Mouse (Mus musculus): Measurements from ENCODE around the gene Ccin. TPM values are rescaled to one million over a fixed set of nuclear protein-coding genes. Genes with fewer than 3 reads are reported as not detected.

Ccin gene
- polyA plus RNA-seq, 1 experiment from 2014 or later: not detected

- WGBS: 86% methylated on average over 20 of the region's 20 CpGs
- Histone ChIP-seq H3K4me1 (replicated peaks; ENCODE audit: control insufficient read depth, insufficient read depth, low read length) (peaks cover 26% of the 10 kb centered on the region), H3K36me3 (ENCODE audit: control insufficient read depth, insufficient read depth, low read length) (no peaks in the 10 kb centered on the region; the same call in 1 of the 2 replicates), H3K9ac (ENCODE audit: low read length) (no peak overlapping the region), H3K4me3 (ENCODE audit: low read depth, low read length) (no peak overlapping the region), H3K4me2 (ENCODE audit: low read length) (no peak overlapping the region), H3K27ac (ENCODE audit: low read depth) (no peak overlapping the region), H3K9me3 (ENCODE audit: control insufficient read depth, low read length) (no peaks in the 10 kb centered on the region), H3K27me3 (replicated peaks; ENCODE audit: control insufficient read depth, insufficient read depth, low read length) (no peaks in the 10 kb centered on the region)
- no peak for DNase-seq (ENCODE audit: low spot score)
- no peak for ATAC-seq (replicated peaks; ENCODE audit: low FRiP score, low TSS enrichment, low read depth)
Measured at GRCm38 (mm10) chr4:43970393-43971330, 12.6 kb upstream of the Ccin start.

- WGBS: 61% methylated on average over 9 of the region's 9 CpGs
- ATAC-seq (replicated peaks; ENCODE audit: low FRiP score, low TSS enrichment, low read depth): 0 out of 2 replicates have a peak, but pooled peaks have one; percentile 21
Measured at GRCm38 (mm10) chr4:43971541-43972136, 11.6 kb upstream of the Ccin start.

GRCm38 (mm10) chr4:43972137-43972591 is 11.1 kb upstream of the Ccin start:
- 0% methylated on average over 8 of the region's 8 CpGs for WGBS
- ATAC-seq (replicated peaks; ENCODE audit: low FRiP score, low TSS enrichment, low read depth) (peak; percentile 73), DNase-seq (ENCODE audit: low spot score) (peak; percentile 64)
- no peak overlapping the region for H3K4me3 ChIP-seq (ENCODE audit: low read depth, low read length)
- H3K9me3 ChIP-seq (ENCODE audit: control insufficient read depth, low read length): no peaks in the 10 kb centered on the region
- no peaks in the 10 kb centered on the region for H3K27me3 ChIP-seq (replicated peaks; ENCODE audit: control insufficient read depth, insufficient read depth, low read length)
- H3K4me2 ChIP-seq (ENCODE audit: low read length): peak overlapping the region; percentile 25; the same call in 1 of the 2 replicates
- peak overlapping the region; percentile 83 for H3K27ac ChIP-seq (ENCODE audit: low read depth)
- peaks cover 26% of the 10 kb centered on the region for H3K4me1 ChIP-seq (replicated peaks; ENCODE audit: control insufficient read depth, insufficient read depth, low read length)
- no peak overlapping the region for H3K9ac ChIP-seq (ENCODE audit: low read length)
- H3K36me3 ChIP-seq (ENCODE audit: control insufficient read depth, insufficient read depth, low read length): peaks cover 6% of the 10 kb centered on the region

More at GRCm38 (mm10) chr4:43971541-43972136, 11.6 kb upstream of the Ccin start:
- Histone ChIP-seq H3K27me3 (replicated peaks; ENCODE audit: control insufficient read depth, insufficient read depth, low read length) (no peaks in the 10 kb centered on the region), H3K4me3 (ENCODE audit: low read depth, low read length) (no peak overlapping the region), H3K9me3 (ENCODE audit: control insufficient read depth, low read length) (no peaks in the 10 kb centered on the region), H3K9ac (ENCODE audit: low read length) (no peak overlapping the region), H3K4me1 (replicated peaks; ENCODE audit: control insufficient read depth, insufficient read depth, low read length) (peaks cover 26% of the 10 kb centered on the region), H3K36me3 (ENCODE audit: control insufficient read depth, insufficient read depth, low read length) (peaks cover 5% of the 10 kb centered on the region; the same call in 1 of the 2 replicates), H3K27ac (ENCODE audit: low read depth) (peak overlapping the region; percentile 83), H3K4me2 (ENCODE audit: low read length) (peak overlapping the region; percentile 25; the same call in 1 of the 2 replicates)
- no peak for DNase-seq (ENCODE audit: low spot score)

GRCm38 (mm10) chr4:43973526-43973981 is 9.7 kb upstream of the Ccin start:
- 69% methylated on average over 4 of the region's 4 CpGs for WGBS
- H3K9ac ChIP-seq (ENCODE audit: low read length): no peak overlapping the region
- no peak overlapping the region for H3K4me2 ChIP-seq (ENCODE audit: low read length)

GRCm38 (mm10) chr4:43974914-43975616 is 8.2 kb upstream of the Ccin start:
- Histone ChIP-seq H3K27me3 (replicated peaks; ENCODE audit: control insufficient read depth, insufficient read depth, low read length) (no peaks in the 10 kb centered on the region), H3K4me2 (ENCODE audit: low read length) (no peak overlapping the region), H3K36me3 (ENCODE audit: control insufficient read depth, insufficient read depth, low read length) (peaks cover 15% of the 10 kb centered on the region), H3K27ac (ENCODE audit: low read depth) (no peak overlapping the region), H3K4me3 (ENCODE audit: low read depth, low read length) (no peak overlapping the region), H3K9me3 (ENCODE audit: control insufficient read depth, low read length) (no peaks in the 10 kb centered on the region), H3K4me1 (replicated peaks; ENCODE audit: control insufficient read depth, insufficient read depth, low read length) (peaks cover 22% of the 10 kb centered on the region), H3K9ac (ENCODE audit: low read length) (no peak overlapping the region)
- DNase-seq (ENCODE audit: low spot score) (no peak), ATAC-seq (replicated peaks; ENCODE audit: low FRiP score, low TSS enrichment, low read depth) (no peak)
- WGBS: 70% methylated on average over 10 of the region's 10 CpGs

More at GRCm38 (mm10) chr4:43973526-43973981, 9.7 kb upstream of the Ccin start:
- Histone ChIP-seq H3K36me3 (ENCODE audit: control insufficient read depth, insufficient read depth, low read length) (peaks cover 12% of the 10 kb centered on the region), H3K4me1 (replicated peaks; ENCODE audit: control insufficient read depth, insufficient read depth, low read length) (peaks cover 21% of the 10 kb centered on the region), H3K27ac (ENCODE audit: low read depth) (no peak overlapping the region), H3K9me3 (ENCODE audit: control insufficient read depth, low read length) (no peaks in the 10 kb centered on the region), H3K27me3 (replicated peaks; ENCODE audit: control insufficient read depth, insufficient read depth, low read length) (no peaks in the 10 kb centered on the region), H3K4me3 (ENCODE audit: low read depth, low read length) (no peak overlapping the region)
- DNase-seq (ENCODE audit: low spot score) (no peak), ATAC-seq (replicated peaks; ENCODE audit: low FRiP score, low TSS enrichment, low read depth) (no peak)

- Histone ChIP-seq H3K4me1 (replicated peaks; ENCODE audit: control insufficient read depth, insufficient read depth, low read length) (peaks cover 22% of the 10 kb centered on the region), H3K9ac (ENCODE audit: low read length) (no peak overlapping the region), H3K9me3 (ENCODE audit: control insufficient read depth, low read length) (no peaks in the 10 kb centered on the region), H3K4me2 (ENCODE audit: low read length) (no peak overlapping the region), H3K27me3 (replicated peaks; ENCODE audit: control insufficient read depth, insufficient read depth, low read length) (no peaks in the 10 kb centered on the region), H3K4me3 (ENCODE audit: low read depth, low read length) (no peak overlapping the region), H3K36me3 (ENCODE audit: control insufficient read depth, insufficient read depth, low read length) (peaks cover 15% of the 10 kb centered on the region; the same call in 1 of the 2 replicates), H3K27ac (ENCODE audit: low read depth) (no peak overlapping the region)
- DNase-seq (ENCODE audit: low spot score): no peak
- WGBS: 79% methylated on average over 6 of the region's 6 CpGs
- ATAC-seq (replicated peaks; ENCODE audit: low FRiP score, low TSS enrichment, low read depth): no peak
Measured at GRCm38 (mm10) chr4:43976223-43976740, 7.0 kb upstream of the Ccin start.

- H3K27ac ChIP-seq (ENCODE audit: low read depth): peak overlapping the region; percentile 86
- ATAC-seq (replicated peaks; ENCODE audit: low FRiP score, low TSS enrichment, low read depth) (no peak; the same call in 1 of the 2 replicates), DNase-seq (ENCODE audit: low spot score) (peak; percentile 57)
- H3K4me3 ChIP-seq (ENCODE audit: low read depth, low read length): no peak overlapping the region
- WGBS: 34% methylated on average over 17 of the region's 17 CpGs
- no peaks in the 10 kb centered on the region for H3K9me3 ChIP-seq (ENCODE audit: control insufficient read depth, low read length)
- H3K4me2 ChIP-seq (ENCODE audit: low read length): no peak overlapping the region
- H3K9ac ChIP-seq (ENCODE audit: low read length): no peak overlapping the region
- H3K36me3 ChIP-seq (ENCODE audit: control insufficient read depth, insufficient read depth, low read length): peaks cover 15% of the 10 kb centered on the region; the same call in 1 of the 2 replicates
- peaks cover 11% of the 10 kb centered on the region; the same call in 1 of the 2 replicates for H3K4me1 ChIP-seq (replicated peaks; ENCODE audit: control insufficient read depth, insufficient read depth, low read length)
- no peaks in the 10 kb centered on the region for H3K27me3 ChIP-seq (replicated peaks; ENCODE audit: control insufficient read depth, insufficient read depth, low read length)
Measured at GRCm38 (mm10) chr4:43978521-43979443, 4.5 kb upstream of the Ccin start.

Data from intestine, embryonic 14.5 days (tissue).